Mouse (Mus musculus) forebrain, embryonic 11.5 days (tissue): Measurements from ENCODE around the gene Gm8281. TPM values are rescaled to one million over a fixed set of nuclear protein-coding genes. Genes with fewer than 3 reads are reported as not detected.
A peak's percentile ranks its signal among the peaks of the same experiment; 100 is the strongest.
"Not testable (repeated sequence)": the region's sequence is repeated elsewhere in the genome, so short reads cannot be mapped to it uniquely, and the experiment has no call there.

Source experiments
- ATAC-seq: fragments of 200-750 bp; cut with Nextera tagmentation; replicated peaks from 2 replicates; pipeline ENCODE4 v1.8.0; 2017; ENCODE audit warnings: moderate TSS enrichment; ENCODE audit not compliant: low FRiP score
- DNase-seq: peaks from one replicate; pipeline ENCODE4 v3.0.0-alpha.2; 2017; ENCODE audit warnings: low spot score
- H3K27ac ChIP-seq: fragments of 300-500 bp; sonication (generic); 2 replicates; pipeline ENCODE4 v1.5.1; 2014; ENCODE audit warnings: low read depth, low read length
- H3K27me3 ChIP-seq: fragments of 300-500 bp; sonication (generic); 2 replicates; pipeline ENCODE4 v1.6.1; 2014; ENCODE audit warnings: mild to moderate bottlenecking, low read length, mixed read lengths; ENCODE audit not compliant: control insufficient read depth, insufficient read depth
- H3K36me3 ChIP-seq: fragments of 300-500 bp; sonication (generic); 2 replicates; pipeline ENCODE4 v1.6.1; 2014; ENCODE audit warnings: mild to moderate bottlenecking, low read length, moderate library complexity, mixed read lengths; ENCODE audit not compliant: control insufficient read depth, insufficient read depth
- H3K4me1 ChIP-seq: fragments of 300-500 bp; sonication (generic); replicated peaks from 2 replicates; pipeline ENCODE4 v1.6.1; 2014; ENCODE audit warnings: low read length, mixed read lengths; ENCODE audit not compliant: control insufficient read depth, insufficient read depth
- H3K4me2 ChIP-seq: fragments of 300-500 bp; sonication (generic); 2 replicates; pipeline ENCODE4 v1.6.1; 2014; ENCODE audit warnings: low read depth, mild to moderate bottlenecking, low read length, moderate library complexity, mixed read lengths; ENCODE audit not compliant: severe bottlenecking
- H3K4me3 ChIP-seq: fragments of 300-500 bp; sonication (generic); 2 replicates; pipeline ENCODE4 v1.5.1; 2014; ENCODE audit warnings: low read depth, low read length
- H3K9ac ChIP-seq: fragments of 300-500 bp; sonication (generic); 2 replicates; pipeline ENCODE4 v1.6.1; 2014; ENCODE audit warnings: low read length
- H3K9me3 ChIP-seq: fragments of 300-500 bp; sonication (generic); 2 replicates; pipeline ENCODE4 v1.6.1; 2016; ENCODE audit warnings: low read length, mixed read lengths; ENCODE audit not compliant: control insufficient read depth
- WGBS: fragments of 180-500 bp; shearing (Covaris S2); extraction: QIAGEN DNeasy Blood & Tissue Kit; methylation state at CpG from one replicate; pipeline ENCODE4 v1.1.7; 2014; 5-methylcytosine and 5-hydroxymethylcytosine counted together
- polyA plus RNA-seq: library from polyadenylated mRNA; unstranded; fragments of >200 nt; fragmentation: Nextera tagmentation; extraction: Ambion mirVana; gene quantifications from 2 replicates; pipeline ENCODE4 v1.2.1, GENCODE M21; 2014

Gene Gm8281
- 2.2 and 2.6 TPM in 2 replicates for polyA plus RNA-seq

GRCm38 (mm10) chr14:5070611-5071490 is at the start of gene Gm8281:
TSS of gene Gm8281 (plus strand) at chr14:5071040.
- not testable (repeated sequence) for H3K9me3 ChIP-seq, H3K27ac ChIP-seq, H3K4me1 ChIP-seq, H3K36me3 ChIP-seq, ATAC-seq, H3K27me3 ChIP-seq
- Histone ChIP-seq H3K4me3 (peak within 1 kb of the TSS; percentile 36), H3K4me2 (peak within 1 kb of the TSS; percentile 46), H3K9ac (peak within 1 kb of the TSS; percentile 61)
- DNase-seq, result peak; percentile 64
- 5% methylated on average over 17 of the region's 63 CpGs for WGBS

GRCm38 (mm10) chr14:5050329-5050728 is 20.5 kb upstream of the Gm8281 start, which contains the start of gene 4930555G01Rik:
TSS of gene 4930555G01Rik (plus strand) at chr14:5050629.
- WGBS, result no CpG with 5 or more reads among the region's 3 CpGs
- H3K9ac ChIP-seq, ATAC-seq, H3K36me3 ChIP-seq, H3K4me2 ChIP-seq, DNase-seq, H3K27me3 ChIP-seq, H3K27ac ChIP-seq, H3K9me3 ChIP-seq, H3K4me3 ChIP-seq, H3K4me1 ChIP-seq: not testable (repeated sequence)

GRCm38 (mm10) chr14:5131219-5131618 is 60.4 kb downstream of the Gm8281 start, which contains the start of gene Gm8279:
TSS of gene Gm8279 (plus strand) at chr14:5131519.
- H3K9me3 ChIP-seq, H3K4me1 ChIP-seq, ATAC-seq, DNase-seq, H3K4me2 ChIP-seq, H3K27me3 ChIP-seq, H3K27ac ChIP-seq, H3K9ac ChIP-seq, H3K36me3 ChIP-seq, H3K4me3 ChIP-seq: not testable (repeated sequence)
- WGBS, result 84% methylated on average over 2 of the region's 2 CpGs

Other genes with a start within 250 kb of the Gm8281 start
- gene Gm3269, start 232.9 kb upstream of the Gm8281 start, polyA plus RNA-seq, result not detected in 2 replicates
- gene Gm3264, start 215.5 kb upstream of the Gm8281 start, polyA plus RNA-seq, result 0.53 and 0.75 TPM in 2 replicates
- not detected in 2 replicates for gene Gm3278, start 178.6 kb upstream of the Gm8281 start, polyA plus RNA-seq
- not detected in 2 replicates for gene Gm8297, start 87.1 kb upstream of the Gm8281 start, polyA plus RNA-seq
- gene Gm3298, start 55.1 kb upstream of the Gm8281 start, polyA plus RNA-seq, result not detected in 2 replicates
- not detected in 2 replicates for gene 4930555G01Rik, start 20.4 kb upstream of the Gm8281 start, polyA plus RNA-seq
- not detected in 2 replicates for gene Gm8279, start 60.5 kb downstream of the Gm8281 start, polyA plus RNA-seq
- gene Gm3317, start 93.5 kb downstream of the Gm8281 start, polyA plus RNA-seq, result not detected in 2 replicates
- gene Gm8271, start 114.8 kb downstream of the Gm8281 start, polyA plus RNA-seq, result not detected in 2 replicates
- gene Gm3526, start 189.5 kb downstream of the Gm8281 start, polyA plus RNA-seq, result not detected in 2 replicates